Mouse (Mus musculus): Measurements from ENCODE around the gene Vmn2r27. TPM values are rescaled to one million over a fixed set of nuclear protein-coding genes. Genes with fewer than 3 reads are reported as not detected.

Gene Vmn2r27
- polyA plus RNA-seq, 2 experiments = not detected

- Histone ChIP-seq H3K4me3 (replicated peaks; ENCODE audit: low read length) (no peak overlapping the region), H3K27ac (replicated peaks; ENCODE audit: low read depth, low read length) (no peak overlapping the region), H3K9ac (ENCODE audit: low read depth, low read length, severe bottlenecking) (no peak overlapping the region), H3K4me2 (replicated peaks; ENCODE audit: low read depth, low read length, severe bottlenecking) (no peak overlapping the region), H3K4me1 (ENCODE audit: control insufficient read depth, insufficient read depth, low read length) (no peaks in the 10 kb centered on the region), H3K27me3 (ENCODE audit: control insufficient read depth, insufficient read depth, low read length) (no peaks in the 10 kb centered on the region), H3K36me3 (ENCODE audit: control insufficient read depth, insufficient read depth, low read length) (no peaks in the 10 kb centered on the region), H3K9me3 (ENCODE audit: control insufficient read depth, low read length) (no peaks in the 10 kb centered on the region)
- no peak for TF ChIP-seq POLR2A (IDR thresholded peaks at IDR 0.05; ENCODE audit: borderline replicate concordance, extremely low read depth, insufficient read depth, insufficient read length)
- DNase-seq (ENCODE audit: low spot score) = peak; percentile 75
- WGBS = 28% methylated on average over 11 of the region's 14 CpGs
- peak; percentile 64; the same call in 1 of the 2 replicates for ATAC-seq (ENCODE audit: low FRiP score, low read depth)
These were observed 28.7 kb upstream of the Vmn2r27 start for GRCm38 (mm10) chr6:124260198-124260931.

GRCm38 (mm10) chr6:124255721-124256470 is 24.2 kb upstream of the Vmn2r27 start:
- no peaks in the 10 kb centered on the region for H3K4me1 ChIP-seq (ENCODE audit: control insufficient read depth, insufficient read depth, low read length)
- H3K9ac ChIP-seq (ENCODE audit: low read depth, low read length, severe bottlenecking) = no peak overlapping the region
- no peaks in the 10 kb centered on the region for H3K36me3 ChIP-seq (ENCODE audit: control insufficient read depth, insufficient read depth, low read length)
- H3K4me2 ChIP-seq (replicated peaks; ENCODE audit: low read depth, low read length, severe bottlenecking) = no peak overlapping the region
- ATAC-seq (ENCODE audit: low FRiP score, low read depth) = no peak
- no peaks in the 10 kb centered on the region for H3K9me3 ChIP-seq (ENCODE audit: control insufficient read depth, low read length)
- WGBS = 42% methylated on average over 6 of the region's 6 CpGs
- no peak for TF ChIP-seq POLR2A (IDR thresholded peaks at IDR 0.05; ENCODE audit: borderline replicate concordance, extremely low read depth, insufficient read depth, insufficient read length)
- H3K4me3 ChIP-seq (replicated peaks; ENCODE audit: low read length) = no peak overlapping the region
- DNase-seq (ENCODE audit: low spot score) = no peak
- H3K27ac ChIP-seq (replicated peaks; ENCODE audit: low read depth, low read length) = no peak overlapping the region
- H3K27me3 ChIP-seq (ENCODE audit: control insufficient read depth, insufficient read depth, low read length) = no peaks in the 10 kb centered on the region

GRCm38 (mm10) chr6:124202116-124202515 is 29.5 kb downstream of the Vmn2r27 start:
- no peak overlapping the region for H3K9ac ChIP-seq (ENCODE audit: low read depth, low read length, severe bottlenecking)
- 79% methylated on average over 4 of the region's 4 CpGs for WGBS
- no peaks in the 10 kb centered on the region for H3K27me3 ChIP-seq (ENCODE audit: control insufficient read depth, insufficient read depth, low read length)
- DNase-seq (ENCODE audit: low spot score) = no peak
- no peak overlapping the region for H3K4me2 ChIP-seq (replicated peaks; ENCODE audit: low read depth, low read length, severe bottlenecking)
- no peak overlapping the region for H3K27ac ChIP-seq (replicated peaks; ENCODE audit: low read depth, low read length)
- no peak overlapping the region for H3K4me3 ChIP-seq (replicated peaks; ENCODE audit: low read length)
- H3K4me1 ChIP-seq (ENCODE audit: control insufficient read depth, insufficient read depth, low read length) = no peaks in the 10 kb centered on the region
- ATAC-seq (ENCODE audit: low FRiP score, low read depth) = no peak
- TF ChIP-seq POLR2A (IDR thresholded peaks at IDR 0.05; ENCODE audit: borderline replicate concordance, extremely low read depth, insufficient read depth, insufficient read length) = no peak
- no peaks in the 10 kb centered on the region for H3K9me3 ChIP-seq (ENCODE audit: control insufficient read depth, low read length)
- H3K36me3 ChIP-seq (ENCODE audit: control insufficient read depth, insufficient read depth, low read length) = no peaks in the 10 kb centered on the region

- Histone ChIP-seq H3K9me3 (ENCODE audit: control insufficient read depth, low read length) (no peaks in the 10 kb centered on the region), H3K9ac (ENCODE audit: low read depth, low read length, severe bottlenecking) (no peak overlapping the region), H3K27ac (replicated peaks; ENCODE audit: low read depth, low read length) (no peak overlapping the region), H3K36me3 (ENCODE audit: control insufficient read depth, insufficient read depth, low read length) (no peaks in the 10 kb centered on the region), H3K4me2 (replicated peaks; ENCODE audit: low read depth, low read length, severe bottlenecking) (no peak overlapping the region), H3K4me1 (ENCODE audit: control insufficient read depth, insufficient read depth, low read length) (no peaks in the 10 kb centered on the region), H3K27me3 (ENCODE audit: control insufficient read depth, insufficient read depth, low read length) (no peaks in the 10 kb centered on the region), H3K4me3 (replicated peaks; ENCODE audit: low read length) (no peak overlapping the region)
- ATAC-seq (ENCODE audit: low FRiP score, low read depth) = no peak
- TF ChIP-seq POLR2A (IDR thresholded peaks at IDR 0.05; ENCODE audit: borderline replicate concordance, extremely low read depth, insufficient read depth, insufficient read length) = no peak
- WGBS = 69% methylated on average over 3 of the region's 3 CpGs
- no peak for DNase-seq (ENCODE audit: low spot score)
These were observed 63.0 kb downstream of the Vmn2r27 start for GRCm38 (mm10) chr6:124168499-124169257.

GRCm38 (mm10) chr6:124166596-124166995 is 65.1 kb downstream of the Vmn2r27 start:
- no peak overlapping the region for H3K4me3 ChIP-seq (replicated peaks; ENCODE audit: low read length)
- H3K27me3 ChIP-seq (ENCODE audit: control insufficient read depth, insufficient read depth, low read length) = no peaks in the 10 kb centered on the region
- no peaks in the 10 kb centered on the region for H3K36me3 ChIP-seq (ENCODE audit: control insufficient read depth, insufficient read depth, low read length)
- no peak for TF ChIP-seq POLR2A (IDR thresholded peaks at IDR 0.05; ENCODE audit: borderline replicate concordance, extremely low read depth, insufficient read depth, insufficient read length)
- 76% methylated on average over 2 of the region's 2 CpGs for WGBS
- DNase-seq (ENCODE audit: low spot score) (no peak), ATAC-seq (ENCODE audit: low FRiP score, low read depth) (no peak)
- H3K9me3 ChIP-seq (ENCODE audit: control insufficient read depth, low read length) = no peaks in the 10 kb centered on the region
- H3K4me1 ChIP-seq (ENCODE audit: control insufficient read depth, insufficient read depth, low read length) = no peaks in the 10 kb centered on the region
- H3K27ac ChIP-seq (replicated peaks; ENCODE audit: low read depth, low read length) = no peak overlapping the region
- H3K4me2 ChIP-seq (replicated peaks; ENCODE audit: low read depth, low read length, severe bottlenecking) = no peak overlapping the region
- H3K9ac ChIP-seq (ENCODE audit: low read depth, low read length, severe bottlenecking) = no peak overlapping the region
